Mouse (Mus musculus): ENCODE measurements around the gene Ppp4r2. TPM values are rescaled to one million over a fixed set of nuclear protein-coding genes. Genes with fewer than 3 reads are reported as not detected.

Gene Ppp4r2
- polyA plus RNA-seq, 1 experiment from 2014 or later, result 8.1 TPM

- no peak overlapping the region for H3K9ac ChIP-seq (ENCODE audit: low read depth, low read length)
- WGBS, result 66% methylated on average over 7 of the region's 7 CpGs
- no peaks in the 10 kb centered on the region for H3K36me3 ChIP-seq (ENCODE audit: control insufficient read depth, insufficient read depth, low read length)
- no peaks in the 10 kb centered on the region; the same call in 1 of the 2 replicates for H3K9me3 ChIP-seq (ENCODE audit: control insufficient read depth, low read length)
- H3K4me1 ChIP-seq (ENCODE audit: control insufficient read depth, insufficient read depth, low read length), result peaks cover 5% of the 10 kb centered on the region
- no peak for ATAC-seq
- no peak overlapping the region for H3K27ac ChIP-seq (ENCODE audit: low read length)
- H3K4me2 ChIP-seq (ENCODE audit: low read depth, low read length), result no peak overlapping the region
- H3K27me3 ChIP-seq (replicated peaks; ENCODE audit: control insufficient read depth, insufficient read depth, low read length), result no peaks in the 10 kb centered on the region
- H3K4me3 ChIP-seq (ENCODE audit: low read length), result no peak overlapping the region
These were observed 52.0 kb downstream of the Ppp4r2 start for GRCm38 (mm10) chr6:100885376-100885775.

DNA sequence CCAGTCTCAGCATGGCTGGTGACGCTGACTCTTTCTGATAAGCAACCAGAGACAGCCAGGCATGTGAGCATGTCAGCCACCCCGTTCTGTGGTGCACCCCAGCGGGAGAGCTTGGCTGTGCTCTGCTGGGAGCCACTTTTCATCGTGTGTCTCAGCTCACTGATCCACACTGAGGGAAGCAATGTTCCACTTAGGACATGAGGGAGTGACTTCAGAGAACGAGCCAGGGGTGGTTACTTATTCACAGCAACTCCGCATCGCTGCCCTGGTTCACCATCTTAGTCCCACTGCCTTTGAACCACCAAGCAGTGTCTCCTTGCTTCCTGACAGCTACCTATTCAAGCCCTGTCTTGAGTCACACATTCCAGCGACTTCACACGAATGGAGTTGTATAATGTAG, 53.6 kb downstream of the Ppp4r2 start:
- 88% methylated on average over 9 of the region's 9 CpGs for WGBS
- no peak for ATAC-seq

DNA sequence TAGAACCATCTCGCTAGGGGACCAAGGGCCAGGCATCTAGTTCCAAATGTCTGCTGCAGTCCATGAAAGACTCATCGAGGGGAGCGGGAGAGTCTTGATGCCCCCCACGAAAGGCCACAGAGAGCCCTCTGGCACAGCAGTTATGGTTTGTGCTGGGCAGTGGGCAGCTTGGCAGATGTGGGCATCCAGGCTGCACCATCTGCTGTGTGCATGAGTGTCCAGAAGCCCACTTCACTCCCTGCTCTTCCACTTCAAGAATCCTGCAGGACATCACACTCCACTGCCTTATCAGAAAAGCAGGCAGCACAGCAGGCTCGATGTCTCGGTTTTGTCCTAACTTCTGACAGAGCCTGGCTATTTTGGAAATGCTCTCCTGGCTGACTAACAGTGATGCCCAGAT, 55.9 kb downstream of the Ppp4r2 start:
- Histone ChIP-seq H3K9ac (ENCODE audit: low read depth, low read length) (no peak overlapping the region), H3K4me3 (ENCODE audit: low read length) (no peak overlapping the region), H3K36me3 (ENCODE audit: control insufficient read depth, insufficient read depth, low read length) (no peaks in the 10 kb centered on the region), H3K4me2 (ENCODE audit: low read depth, low read length) (no peak overlapping the region), H3K4me1 (ENCODE audit: control insufficient read depth, insufficient read depth, low read length) (no peaks in the 10 kb centered on the region), H3K27ac (ENCODE audit: low read length) (no peak overlapping the region), H3K27me3 (replicated peaks; ENCODE audit: control insufficient read depth, insufficient read depth, low read length) (no peaks in the 10 kb centered on the region), H3K9me3 (ENCODE audit: control insufficient read depth, low read length) (no peaks in the 10 kb centered on the region)
- 84% methylated on average over 6 of the region's 6 CpGs for WGBS
- ATAC-seq, result no peak

More for the DNA sequence above, 53.6 kb downstream of the Ppp4r2 start:
- H3K4me1 ChIP-seq (ENCODE audit: control insufficient read depth, insufficient read depth, low read length), result peaks cover 5% of the 10 kb centered on the region
- no peak overlapping the region for H3K27ac ChIP-seq (ENCODE audit: low read length)
- no peaks in the 10 kb centered on the region; the same call in 1 of the 2 replicates for H3K9me3 ChIP-seq (ENCODE audit: control insufficient read depth, low read length)
- H3K36me3 ChIP-seq (ENCODE audit: control insufficient read depth, insufficient read depth, low read length), result no peaks in the 10 kb centered on the region
- no peak overlapping the region for H3K9ac ChIP-seq (ENCODE audit: low read depth, low read length)
- no peak overlapping the region for H3K4me2 ChIP-seq (ENCODE audit: low read depth, low read length)
- no peak overlapping the region for H3K4me3 ChIP-seq (ENCODE audit: low read length)
- no peaks in the 10 kb centered on the region for H3K27me3 ChIP-seq (replicated peaks; ENCODE audit: control insufficient read depth, insufficient read depth, low read length)

- Histone ChIP-seq H3K36me3 (ENCODE audit: control insufficient read depth, insufficient read depth, low read length) (no peaks in the 10 kb centered on the region), H3K4me2 (ENCODE audit: low read depth, low read length) (no peak overlapping the region), H3K9ac (ENCODE audit: low read depth, low read length) (no peak overlapping the region), H3K9me3 (ENCODE audit: control insufficient read depth, low read length) (no peaks in the 10 kb centered on the region), H3K27me3 (replicated peaks; ENCODE audit: control insufficient read depth, insufficient read depth, low read length) (no peaks in the 10 kb centered on the region), H3K4me3 (ENCODE audit: low read length) (no peak overlapping the region), H3K27ac (ENCODE audit: low read length) (no peak overlapping the region), H3K4me1 (ENCODE audit: control insufficient read depth, insufficient read depth, low read length) (no peaks in the 10 kb centered on the region)
- no peak for ATAC-seq
- WGBS, result 87% methylated on average over 4 of the region's 4 CpGs
These were observed 59.1 kb downstream of the Ppp4r2 start for GRCm38 (mm10) chr6:100892489-100892888.

GRCm38 (mm10) chr6:100893073-100893472, 59.7 kb downstream of the Ppp4r2 start:
- H3K4me3 ChIP-seq (ENCODE audit: low read length), result no peak overlapping the region
- no peaks in the 10 kb centered on the region for H3K4me1 ChIP-seq (ENCODE audit: control insufficient read depth, insufficient read depth, low read length)
- no peaks in the 10 kb centered on the region for H3K36me3 ChIP-seq (ENCODE audit: control insufficient read depth, insufficient read depth, low read length)
- no peak overlapping the region for H3K4me2 ChIP-seq (ENCODE audit: low read depth, low read length)
- no peaks in the 10 kb centered on the region for H3K27me3 ChIP-seq (replicated peaks; ENCODE audit: control insufficient read depth, insufficient read depth, low read length)
- H3K9me3 ChIP-seq (ENCODE audit: control insufficient read depth, low read length), result no peaks in the 10 kb centered on the region
- H3K27ac ChIP-seq (ENCODE audit: low read length), result no peak overlapping the region
- WGBS, result 55% methylated on average over 5 of the region's 5 CpGs
- H3K9ac ChIP-seq (ENCODE audit: low read depth, low read length), result no peak overlapping the region
- no peak for ATAC-seq

DNA sequence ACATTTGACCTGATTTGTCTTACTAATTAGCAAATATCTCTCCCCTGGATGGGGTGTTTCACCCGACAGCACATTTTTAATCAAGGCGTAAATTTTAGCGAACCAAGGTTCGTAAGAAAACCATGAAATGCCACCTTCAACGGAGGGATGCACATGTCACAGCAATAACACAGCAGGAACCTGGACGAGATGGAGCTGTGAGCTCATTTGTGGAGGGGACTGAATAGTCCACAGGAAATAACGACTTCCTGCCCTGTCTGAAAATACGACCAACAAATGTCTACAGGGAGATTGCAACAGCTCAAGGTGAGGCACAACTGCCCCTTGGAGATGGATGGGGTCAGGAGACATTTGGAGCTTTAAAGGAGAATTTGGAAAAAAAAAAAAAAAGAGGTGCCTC, 61.8 kb downstream of the Ppp4r2 start:
- WGBS, result 63% methylated on average over 8 of the region's 8 CpGs
- no peak overlapping the region for H3K4me3 ChIP-seq (ENCODE audit: low read length)
- H3K4me1 ChIP-seq (ENCODE audit: control insufficient read depth, insufficient read depth, low read length), result no peaks in the 10 kb centered on the region
- no peaks in the 10 kb centered on the region for H3K36me3 ChIP-seq (ENCODE audit: control insufficient read depth, insufficient read depth, low read length)
- H3K9ac ChIP-seq (ENCODE audit: low read depth, low read length), result no peak overlapping the region
- no peak for ATAC-seq
- no peaks in the 10 kb centered on the region for H3K27me3 ChIP-seq (replicated peaks; ENCODE audit: control insufficient read depth, insufficient read depth, low read length)
- no peak overlapping the region for H3K27ac ChIP-seq (ENCODE audit: low read length)
- no peak overlapping the region for H3K4me2 ChIP-seq (ENCODE audit: low read depth, low read length)
- H3K9me3 ChIP-seq (ENCODE audit: control insufficient read depth, low read length), result no peaks in the 10 kb centered on the region

DNA sequence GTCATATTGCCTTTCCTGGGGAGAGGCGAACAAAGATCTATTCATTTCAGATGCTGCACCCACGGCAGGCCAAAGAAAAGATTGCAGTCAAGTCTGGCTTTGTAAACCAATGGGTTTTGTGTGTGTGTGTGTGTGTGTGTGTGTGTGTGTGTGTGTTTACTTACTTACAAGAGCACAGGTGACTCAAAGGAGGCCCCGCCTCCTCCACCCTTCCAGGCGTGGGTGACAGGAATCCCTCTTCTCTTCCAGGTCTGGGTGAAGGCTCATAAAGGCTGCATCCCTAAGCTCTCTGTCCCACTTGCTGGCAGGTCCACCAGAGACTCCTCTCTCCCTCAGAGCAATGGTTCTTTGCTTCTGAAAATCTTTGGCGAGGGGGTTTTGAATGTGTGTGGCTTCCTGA, 63.5 kb downstream of the Ppp4r2 start:
- Histone ChIP-seq H3K9me3 (ENCODE audit: control insufficient read depth, low read length) (no peaks in the 10 kb centered on the region), H3K27ac (ENCODE audit: low read length) (no peak overlapping the region), H3K36me3 (ENCODE audit: control insufficient read depth, insufficient read depth, low read length) (no peaks in the 10 kb centered on the region), H3K9ac (ENCODE audit: low read depth, low read length) (no peak overlapping the region), H3K4me3 (ENCODE audit: low read length) (no peak overlapping the region), H3K4me1 (ENCODE audit: control insufficient read depth, insufficient read depth, low read length) (no peaks in the 10 kb centered on the region), H3K4me2 (ENCODE audit: low read depth, low read length) (no peak overlapping the region), H3K27me3 (replicated peaks; ENCODE audit: control insufficient read depth, insufficient read depth, low read length) (no peaks in the 10 kb centered on the region)
- WGBS, result 73% methylated on average over 5 of the region's 5 CpGs
- ATAC-seq, result no peak

DNA sequence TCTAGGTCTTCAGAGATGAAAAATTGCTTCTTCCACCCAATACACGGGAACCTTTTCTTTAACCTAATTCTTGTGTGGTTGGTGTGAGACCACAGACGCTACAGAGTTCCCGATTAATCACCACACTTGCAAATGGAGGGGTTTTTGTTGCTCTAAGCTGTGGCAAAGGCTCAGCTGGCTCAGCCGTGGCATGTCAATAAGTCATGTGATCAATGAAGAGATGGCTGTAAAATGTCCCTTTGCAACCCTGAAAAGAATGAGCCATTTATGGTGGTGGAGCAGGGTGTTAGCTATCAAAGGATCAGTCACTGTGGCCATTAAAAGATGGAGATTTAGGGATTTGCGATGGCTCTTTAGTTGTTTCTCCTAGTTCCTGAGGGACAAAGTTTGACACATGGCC, 71.0 kb downstream of the Ppp4r2 start:
- H3K9ac ChIP-seq (ENCODE audit: low read depth, low read length), result no peak overlapping the region
- no peaks in the 10 kb centered on the region for H3K9me3 ChIP-seq (ENCODE audit: control insufficient read depth, low read length)
- no peaks in the 10 kb centered on the region for H3K27me3 ChIP-seq (replicated peaks; ENCODE audit: control insufficient read depth, insufficient read depth, low read length)
- no peak overlapping the region for H3K27ac ChIP-seq (ENCODE audit: low read length)
- no peak overlapping the region for H3K4me2 ChIP-seq (ENCODE audit: low read depth, low read length)
- 58% methylated on average over 5 of the region's 5 CpGs for WGBS
- H3K4me1 ChIP-seq (ENCODE audit: control insufficient read depth, insufficient read depth, low read length), result no peaks in the 10 kb centered on the region
- no peaks in the 10 kb centered on the region for H3K36me3 ChIP-seq (ENCODE audit: control insufficient read depth, insufficient read depth, low read length)
- no peak for ATAC-seq
- no peak overlapping the region for H3K4me3 ChIP-seq (ENCODE audit: low read length)

GRCm38 (mm10) chr6:100910136-100910675, 76.8 kb downstream of the Ppp4r2 start:
- no peak for ATAC-seq
- H3K27ac ChIP-seq (ENCODE audit: low read length), result no peak overlapping the region
- no peak overlapping the region for H3K4me3 ChIP-seq (ENCODE audit: low read length)
- H3K9ac ChIP-seq (ENCODE audit: low read depth, low read length), result no peak overlapping the region
- H3K4me1 ChIP-seq (ENCODE audit: control insufficient read depth, insufficient read depth, low read length), result no peaks in the 10 kb centered on the region
- no peaks in the 10 kb centered on the region for H3K36me3 ChIP-seq (ENCODE audit: control insufficient read depth, insufficient read depth, low read length)
- no peaks in the 10 kb centered on the region for H3K27me3 ChIP-seq (replicated peaks; ENCODE audit: control insufficient read depth, insufficient read depth, low read length)
- H3K9me3 ChIP-seq (ENCODE audit: control insufficient read depth, low read length), result no peaks in the 10 kb centered on the region
- 73% methylated on average over 2 of the region's 2 CpGs for WGBS
- H3K4me2 ChIP-seq (ENCODE audit: low read depth, low read length), result no peak overlapping the region

All from intestine, embryonic 16.5 days (tissue).